Mouse (Mus musculus): ENCODE data around the gene Mink1. TPM values are rescaled to one million over a fixed set of nuclear protein-coding genes. Genes with fewer than 3 reads are reported as not detected.

Mink1 gene
- polyA plus RNA-seq, 1 experiment from 2014 or later, result 12.5 TPM

DNA sequence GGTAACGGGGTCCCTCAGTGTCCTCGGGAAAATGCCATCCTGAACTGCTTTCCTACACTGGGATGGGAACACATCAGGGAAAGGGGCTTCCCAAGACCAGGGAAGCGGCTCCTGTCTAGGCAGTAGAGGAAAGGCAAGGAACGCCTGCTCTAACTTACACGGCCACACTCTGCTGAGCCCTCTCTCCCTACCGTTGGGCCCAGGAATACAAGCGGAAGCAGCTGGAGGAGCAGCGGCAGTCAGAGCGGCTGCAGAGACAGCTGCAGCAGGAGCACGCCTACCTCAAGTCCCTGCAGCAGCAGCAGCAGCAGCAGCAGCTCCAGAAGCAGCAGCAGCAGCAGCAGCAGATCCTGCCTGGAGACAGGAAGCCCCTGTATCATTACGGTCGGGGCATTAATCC lies 44.0 kb downstream of the Mink1 start:
- 0 out of 2 replicates have a peak overlapping the region, but pooled peaks have one; percentile 2 for H3K27ac ChIP-seq
- H3K27me3 ChIP-seq (ENCODE audit: poor library complexity, severe bottlenecking), result no peaks in the 10 kb centered on the region
- no peaks in the 10 kb centered on the region for H3K9me3 ChIP-seq
- peaks cover 100% of the 10 kb centered on the region for H3K36me3 ChIP-seq (replicated peaks)
- DNase-seq (ENCODE audit: extremely low spot score, low spot score), result no peak
- 77% methylated on average over 12 of the region's 12 CpGs for WGBS
- H3K4me3 ChIP-seq, result no peak overlapping the region
- H3K4me1 ChIP-seq, result no peaks in the 10 kb centered on the region

DNA sequence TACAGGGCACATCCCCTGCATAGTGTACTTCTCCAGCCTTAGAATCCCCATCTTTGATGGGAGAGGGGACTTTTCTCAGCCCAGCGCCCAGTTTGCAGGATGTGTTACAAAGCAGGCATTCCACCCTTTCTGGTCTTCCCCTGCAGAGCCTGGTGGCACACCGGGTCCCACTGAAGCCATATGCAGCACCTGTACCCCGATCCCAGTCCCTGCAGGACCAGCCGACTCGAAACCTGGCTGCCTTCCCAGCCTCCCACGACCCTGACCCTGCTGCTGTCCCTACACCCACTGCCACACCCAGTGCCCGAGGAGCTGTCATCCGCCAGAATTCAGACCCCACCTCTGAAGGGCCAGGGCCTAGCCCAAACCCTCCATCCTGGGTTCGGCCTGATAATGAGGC lies 44.9 kb downstream of the Mink1 start:
- H3K4me3 ChIP-seq, result no peak overlapping the region
- DNase-seq (ENCODE audit: extremely low spot score, low spot score), result no peak
- 94% methylated on average over 9 of the region's 9 CpGs for WGBS
- peaks cover 100% of the 10 kb centered on the region for H3K36me3 ChIP-seq (replicated peaks)
- no peaks in the 10 kb centered on the region for H3K4me1 ChIP-seq
- no peak overlapping the region for H3K27ac ChIP-seq
- H3K27me3 ChIP-seq (ENCODE audit: poor library complexity, severe bottlenecking), result no peaks in the 10 kb centered on the region
- no peaks in the 10 kb centered on the region for H3K9me3 ChIP-seq

DNA sequence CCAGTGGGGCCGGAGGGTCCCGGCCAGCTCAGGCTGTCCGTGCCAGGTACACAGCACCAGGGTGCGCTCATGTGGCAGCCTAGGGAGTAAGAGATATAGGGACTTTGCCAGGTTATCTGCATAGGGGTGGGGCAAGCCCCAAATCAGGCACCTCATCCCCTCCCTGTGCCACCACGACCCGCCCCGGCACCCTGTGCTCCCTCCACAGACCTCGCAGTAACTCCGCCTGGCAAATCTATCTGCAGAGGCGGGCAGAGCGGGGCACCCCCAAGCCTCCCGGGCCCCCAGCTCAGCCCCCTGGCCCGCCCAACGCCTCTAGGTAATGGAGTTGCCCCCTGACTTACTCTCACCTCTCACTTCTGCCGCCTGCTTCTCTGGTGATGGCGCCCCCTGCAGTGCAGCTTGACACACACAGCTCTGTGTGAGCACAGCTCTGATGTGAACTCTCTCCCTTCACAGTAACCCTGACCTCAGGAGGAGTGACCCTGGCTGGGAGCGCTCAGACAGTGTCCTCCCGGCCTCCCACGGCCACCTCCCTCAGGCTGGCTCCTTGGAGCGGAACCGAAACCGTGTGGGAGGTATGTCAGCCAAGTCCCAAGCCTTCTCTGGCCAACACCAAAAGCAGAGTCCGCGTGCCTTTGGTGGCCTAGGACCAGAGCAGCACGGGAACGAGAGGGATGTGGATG lies 45.8 kb downstream of the Mink1 start:
- H3K9me3 ChIP-seq, result no peaks in the 10 kb centered on the region
- H3K4me3 ChIP-seq, result no peak overlapping the region
- H3K27ac ChIP-seq, result no peak overlapping the region
- no peaks in the 10 kb centered on the region for H3K27me3 ChIP-seq (ENCODE audit: poor library complexity, severe bottlenecking)
- peaks cover 100% of the 10 kb centered on the region for H3K36me3 ChIP-seq (replicated peaks)
- WGBS, result 89% methylated on average over 26 of the region's 26 CpGs
- H3K4me1 ChIP-seq, result no peaks in the 10 kb centered on the region
- no peak for DNase-seq (ENCODE audit: extremely low spot score, low spot score)

DNA sequence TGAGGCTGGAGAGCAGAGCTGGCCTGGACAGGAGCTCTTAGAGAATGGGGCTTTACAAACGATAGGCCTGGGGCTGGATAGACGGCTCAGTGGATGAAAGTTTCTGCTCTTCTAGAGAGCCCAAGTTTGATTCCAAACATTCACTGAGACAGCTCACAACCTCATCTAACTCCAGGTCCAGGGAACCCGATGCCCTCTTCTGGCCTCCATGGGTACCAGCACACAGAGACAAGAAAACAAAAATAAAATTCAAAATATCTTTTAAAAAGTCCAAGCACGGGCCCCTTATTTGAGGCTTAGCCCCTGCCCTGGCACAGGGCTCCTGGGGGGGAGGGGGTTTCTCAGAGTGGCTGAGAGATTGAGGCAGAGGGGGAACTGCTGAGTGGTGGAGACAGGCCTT lies 48.1 kb downstream of the Mink1 start:
- Histone ChIP-seq H3K4me1 (peaks cover 12% of the 10 kb centered on the region), H3K4me3 (no peak overlapping the region), H3K27me3 (ENCODE audit: poor library complexity, severe bottlenecking) (peaks cover 6% of the 10 kb centered on the region), H3K36me3 (replicated peaks) (peaks cover 83% of the 10 kb centered on the region), H3K27ac (no peak overlapping the region), H3K9me3 (no peaks in the 10 kb centered on the region)
- no peak for DNase-seq (ENCODE audit: extremely low spot score, low spot score)
- 86% methylated on average over 4 of the region's 4 CpGs for WGBS

DNA sequence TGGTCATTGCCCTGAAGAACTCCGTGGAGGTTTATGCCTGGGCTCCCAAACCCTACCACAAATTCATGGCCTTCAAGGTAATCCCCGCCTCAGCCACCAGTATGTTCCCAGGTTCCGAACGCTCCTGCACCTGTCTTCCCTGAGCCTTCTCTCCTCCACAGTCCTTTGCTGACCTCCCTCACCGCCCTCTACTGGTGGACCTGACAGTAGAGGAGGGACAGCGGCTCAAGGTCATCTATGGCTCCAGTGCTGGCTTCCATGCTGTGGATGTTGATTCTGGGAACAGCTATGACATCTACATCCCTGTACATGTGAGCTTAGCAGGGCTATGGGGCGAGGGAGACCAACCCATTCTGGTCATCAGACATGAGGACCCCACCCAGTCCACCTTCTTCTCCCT lies 49.8 kb downstream of the Mink1 start:
- H3K4me1 ChIP-seq, result peaks cover 19% of the 10 kb centered on the region
- peaks cover 65% of the 10 kb centered on the region for H3K36me3 ChIP-seq (replicated peaks)
- H3K27me3 ChIP-seq (ENCODE audit: poor library complexity, severe bottlenecking), result peaks cover 21% of the 10 kb centered on the region
- 77% methylated on average over 7 of the region's 7 CpGs for WGBS
- no peak for DNase-seq (ENCODE audit: extremely low spot score, low spot score)
- no peak overlapping the region for H3K27ac ChIP-seq
- H3K9me3 ChIP-seq, result no peaks in the 10 kb centered on the region
- H3K4me3 ChIP-seq, result no peak overlapping the region

DNA sequence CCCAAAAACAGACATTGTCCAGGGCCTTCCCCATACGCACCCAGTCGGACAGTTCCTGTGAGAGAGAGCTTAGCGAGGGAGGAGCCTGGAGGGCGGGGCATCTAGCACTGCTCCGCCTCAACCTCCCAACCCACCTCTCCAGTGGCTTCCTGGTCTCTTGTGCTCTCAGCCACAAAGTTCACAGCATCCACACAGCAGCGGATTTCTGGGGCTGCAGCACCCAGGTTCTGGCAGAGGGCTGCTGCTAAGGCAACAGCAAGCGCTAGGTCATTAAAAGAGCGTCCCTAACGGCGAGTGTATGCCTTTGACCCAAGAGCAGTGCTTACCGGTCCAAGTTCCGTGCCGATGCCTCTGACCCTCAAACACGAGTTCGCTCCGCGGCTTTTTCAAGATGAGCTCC lies 52.4 kb downstream of the Mink1 start:
- H3K27me3 ChIP-seq (ENCODE audit: poor library complexity, severe bottlenecking), result peaks cover 21% of the 10 kb centered on the region
- peak; percentile 32 for DNase-seq (ENCODE audit: extremely low spot score, low spot score)
- H3K4me3 ChIP-seq, result peak overlapping the region; percentile 51
- peaks cover 19% of the 10 kb centered on the region for H3K4me1 ChIP-seq
- WGBS, result 2% methylated on average over 17 of the region's 17 CpGs
- peaks cover 40% of the 10 kb centered on the region for H3K36me3 ChIP-seq (replicated peaks)
- peak overlapping the region; percentile 76 for H3K27ac ChIP-seq
- H3K9me3 ChIP-seq, result no peaks in the 10 kb centered on the region

DNA sequence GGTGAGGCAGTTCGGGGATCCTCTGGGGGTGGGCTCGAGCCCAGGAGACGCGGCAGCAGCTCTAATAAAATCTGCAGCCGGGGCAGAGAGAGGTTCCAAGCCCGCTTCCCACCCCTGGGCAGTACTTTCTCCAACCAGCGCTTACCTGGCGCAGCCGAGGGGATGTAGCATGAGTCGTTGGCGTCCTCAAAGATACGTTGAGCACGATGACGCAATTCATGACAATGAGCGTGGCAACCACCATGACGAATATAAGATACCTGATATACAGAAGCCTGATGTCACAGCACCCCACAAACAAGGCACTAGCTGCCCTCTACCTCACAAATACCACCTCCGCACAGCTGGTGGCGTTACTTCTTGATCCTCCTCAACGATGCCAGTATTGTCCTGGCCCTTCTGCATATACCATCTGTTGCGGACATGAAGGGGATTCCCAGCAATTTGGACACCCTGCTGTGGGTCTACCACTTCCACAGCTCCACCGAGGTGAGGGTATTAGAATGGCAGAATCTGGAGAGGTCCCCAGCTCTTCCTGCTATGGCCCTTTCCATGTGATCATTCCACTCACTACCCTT lies 52.9 kb downstream of the Mink1 start, which contains the start of gene 4930544D05Rik:
Gene 4930544D05Rik, plus strand, starts transcription at position 333 of the 578 bp plus-strand sequence.
- peaks cover 19% of the 10 kb centered on the region for H3K4me1 ChIP-seq
- no peak for DNase-seq (ENCODE audit: extremely low spot score, low spot score)
- H3K27me3 ChIP-seq (ENCODE audit: poor library complexity, severe bottlenecking), result peaks cover 21% of the 10 kb centered on the region
- H3K36me3 ChIP-seq (replicated peaks), result peaks cover 34% of the 10 kb centered on the region
- 11% methylated on average over 21 of the region's 21 CpGs for WGBS
- peak within 1 kb of the TSS; percentile 76 for H3K27ac ChIP-seq
- peak within 1 kb of the TSS; percentile 51 for H3K4me3 ChIP-seq
- no peaks in the 10 kb centered on the region for H3K9me3 ChIP-seq

DNA sequence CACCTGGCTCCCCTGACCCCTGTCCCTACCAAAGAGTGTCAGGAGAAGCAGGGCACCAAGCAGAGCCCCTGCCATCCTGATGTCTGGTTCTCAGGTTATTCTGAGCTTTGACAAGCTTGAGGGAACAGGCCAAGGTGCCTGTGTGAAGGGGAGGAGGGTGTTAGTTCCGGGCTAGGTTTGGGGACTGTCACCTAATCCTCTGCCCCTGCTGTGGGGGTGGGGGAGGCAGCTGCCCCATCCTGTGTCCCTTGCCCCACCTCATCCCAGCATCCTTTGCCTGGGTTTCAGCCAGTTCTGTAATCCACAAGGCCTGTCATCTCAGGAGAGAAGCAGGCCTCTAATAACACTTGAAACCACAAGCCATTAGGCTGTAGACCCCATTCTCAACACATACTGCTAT lies 56.4 kb downstream of the Mink1 start, which contains the start of gene Chrne:
Gene Chrne, minus strand, starts transcription at position 116 of the 400 bp plus-strand sequence.
- Histone ChIP-seq H3K9me3 (no peaks in the 10 kb centered on the region), H3K4me1 (peaks cover 19% of the 10 kb centered on the region), H3K27ac (no peak within 1 kb of the TSS), H3K27me3 (ENCODE audit: poor library complexity, severe bottlenecking) (peaks cover 21% of the 10 kb centered on the region), H3K36me3 (replicated peaks) (no peaks in the 10 kb centered on the region), H3K4me3 (no peak within 1 kb of the TSS)
- WGBS, result 68% methylated on average over 1 of the region's 1 CpGs
- no peak for DNase-seq (ENCODE audit: extremely low spot score, low spot score)

DNA sequence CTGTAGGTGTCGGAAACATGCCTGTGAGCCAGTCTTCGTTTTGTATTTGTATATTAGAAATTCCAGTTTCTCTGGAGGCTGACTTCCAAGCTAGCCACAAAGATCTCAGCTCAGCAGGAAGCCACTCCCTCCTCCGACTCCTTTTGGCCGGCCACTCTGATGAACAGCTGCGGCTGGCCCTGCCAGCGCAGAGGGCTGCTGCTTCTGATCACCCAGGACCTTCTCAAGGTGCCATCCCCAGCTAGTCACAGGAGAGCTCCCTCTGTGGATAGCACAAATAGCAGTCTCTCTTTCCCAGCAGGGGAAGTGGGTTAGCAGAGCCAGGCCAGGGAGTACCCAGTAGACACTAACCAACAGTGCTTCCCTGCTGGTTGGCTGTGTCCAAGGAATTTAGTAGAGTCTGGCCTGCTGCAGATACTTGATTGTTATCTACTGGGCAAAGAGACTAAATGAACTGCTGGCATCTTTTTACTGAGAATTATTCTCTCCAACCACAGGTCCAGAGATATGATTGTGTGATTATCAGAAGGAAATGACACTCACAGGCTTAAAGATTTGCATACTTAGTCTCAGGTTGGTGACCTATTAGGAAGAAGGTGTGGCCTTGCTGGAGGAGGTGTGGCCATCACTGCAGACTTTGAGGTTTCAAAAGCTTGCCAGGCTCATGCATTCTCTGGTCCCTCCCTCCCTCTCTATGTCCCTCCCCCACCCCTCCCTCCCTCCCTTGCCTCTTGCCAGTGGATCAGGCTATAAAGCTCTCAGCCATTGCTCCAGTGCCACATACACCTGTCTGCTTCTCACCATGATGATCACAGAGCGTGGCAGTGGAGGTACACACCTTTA lies 59.5 kb downstream of the Mink1 start:
- Histone ChIP-seq H3K27ac (no peak overlapping the region), H3K27me3 (ENCODE audit: poor library complexity, severe bottlenecking) (peaks cover 1% of the 10 kb centered on the region; the same call in 1 of the 2 replicates), H3K9me3 (no peaks in the 10 kb centered on the region), H3K4me1 (no peaks in the 10 kb centered on the region; the same call in 1 of the 2 replicates), H3K36me3 (replicated peaks) (no peaks in the 10 kb centered on the region), H3K4me3 (no peak overlapping the region)
- WGBS, result 48% methylated on average over 7 of the region's 7 CpGs
- DNase-seq (ENCODE audit: extremely low spot score, low spot score), result no peak

DNA sequence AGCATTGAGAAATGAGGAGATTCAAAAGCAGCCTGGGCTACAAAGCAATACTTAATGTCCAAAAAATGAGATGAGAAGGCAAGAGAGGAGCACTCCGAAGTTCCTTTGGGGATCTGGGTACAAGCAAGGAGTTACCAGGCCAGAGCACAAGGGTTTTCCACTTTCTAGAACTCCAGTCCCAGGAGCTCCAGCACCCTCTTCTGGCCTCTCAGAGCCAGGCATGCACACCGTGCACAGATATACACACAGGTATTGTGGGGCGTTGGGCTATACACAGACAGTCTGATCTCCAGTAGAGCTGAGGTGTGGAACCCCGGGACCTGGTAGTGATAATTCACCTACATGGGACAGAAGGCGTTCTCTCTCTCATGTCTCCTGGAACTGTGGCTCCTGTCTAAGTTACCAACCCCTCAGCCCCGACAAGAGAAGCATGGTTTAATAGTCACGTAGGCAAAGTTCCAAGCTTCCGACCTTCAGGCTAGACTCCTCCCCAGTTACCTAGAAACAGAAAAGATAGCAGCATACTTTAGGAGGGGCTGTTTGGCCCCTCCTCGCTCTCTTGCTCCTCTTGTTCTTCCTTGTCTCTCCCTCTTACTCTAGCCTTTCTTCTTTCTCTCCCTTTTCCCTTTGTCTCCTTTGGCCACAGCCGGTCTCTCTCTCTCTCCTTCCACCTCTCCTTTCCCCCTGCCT lies 60.5 kb downstream of the Mink1 start:
- Histone ChIP-seq H3K4me3 (no peak overlapping the region), H3K4me1 (no peaks in the 10 kb centered on the region; the same call in 1 of the 2 replicates), H3K36me3 (replicated peaks) (no peaks in the 10 kb centered on the region), H3K27me3 (ENCODE audit: poor library complexity, severe bottlenecking) (no peaks in the 10 kb centered on the region), H3K9me3 (no peaks in the 10 kb centered on the region), H3K27ac (no peak overlapping the region)
- no peak for DNase-seq (ENCODE audit: extremely low spot score, low spot score)
- 86% methylated on average over 10 of the region's 10 CpGs for whole genome bisulfite sequencing

DNA sequence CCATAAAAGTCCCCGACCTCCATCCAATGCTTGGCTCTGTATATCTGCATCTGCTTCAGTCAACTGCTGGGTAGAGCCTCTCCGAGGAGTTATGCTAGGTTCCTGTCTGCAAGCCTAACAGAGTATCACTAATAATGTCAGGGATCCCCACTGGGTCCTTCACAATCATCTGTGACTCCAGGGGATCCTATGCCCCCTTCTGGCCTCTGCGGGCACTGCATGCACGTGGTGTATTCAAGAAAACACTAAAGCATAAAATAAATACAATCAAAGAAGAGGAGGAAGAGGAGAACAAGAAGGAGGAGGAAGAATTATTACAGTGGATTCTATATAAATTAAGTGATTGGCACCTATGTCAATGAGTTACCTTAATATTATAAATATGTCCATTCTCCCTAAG lies 62.8 kb downstream of the Mink1 start:
- Histone ChIP-seq H3K4me3 (no peak overlapping the region), H3K9me3 (no peaks in the 10 kb centered on the region), H3K27me3 (ENCODE audit: poor library complexity, severe bottlenecking) (no peaks in the 10 kb centered on the region), H3K4me1 (no peaks in the 10 kb centered on the region; the same call in 1 of the 2 replicates), H3K36me3 (replicated peaks) (no peaks in the 10 kb centered on the region), H3K27ac (no peak overlapping the region)
- WGBS, result 53% methylated on average over 4 of the region's 4 CpGs
- DNase-seq (ENCODE audit: extremely low spot score, low spot score), result peak; percentile 55

DNA sequence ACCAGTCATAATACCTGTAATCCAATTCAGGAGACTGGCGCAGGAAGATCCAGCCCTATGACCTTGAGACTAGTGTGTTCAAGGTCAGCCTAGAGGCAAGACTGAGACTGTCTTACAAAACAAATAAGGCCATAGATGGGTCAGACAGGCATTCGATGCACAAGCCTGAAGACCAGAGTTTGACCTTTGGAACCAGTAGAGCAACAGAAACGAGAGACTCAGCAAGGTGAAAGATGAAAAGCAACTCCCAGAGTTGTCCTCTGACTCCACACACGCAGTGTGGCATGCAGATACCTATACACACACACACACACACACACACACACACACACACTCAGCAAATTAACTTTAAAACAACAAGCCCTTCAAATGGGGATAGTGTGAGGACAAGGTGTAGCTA lies 64.2 kb downstream of the Mink1 start:
- Histone ChIP-seq H3K36me3 (replicated peaks) (no peaks in the 10 kb centered on the region), H3K9me3 (no peaks in the 10 kb centered on the region), H3K4me1 (no peaks in the 10 kb centered on the region; the same call in 1 of the 2 replicates), H3K27me3 (ENCODE audit: poor library complexity, severe bottlenecking) (no peaks in the 10 kb centered on the region), H3K4me3 (no peak overlapping the region), H3K27ac (no peak overlapping the region)
- 77% methylated on average over 4 of the region's 4 CpGs for WGBS
- no peak for DNase-seq (ENCODE audit: extremely low spot score, low spot score)

All from forebrain, embryonic 10.5 days (tissue).